ENCODE assay signal across 28 mouse cellular contexts in genomic region chr1:156572952-156573351, GRCm38 (mm10). TPM values are rescaled to one million over a fixed set of nuclear protein-coding genes. Genes with fewer than 3 reads are reported as not detected.
DNase-seq lines count a peak whose midpoint lies in the region; ATAC-seq and TF ChIP-seq lines count a peak whose summit lies in the region.
"Had no signal": no experiment of that assay in that cellular context is flagged by ENCODE, and none has a peak within 500 bp of the region (broad histone marks: within the 10 kb centered on the region; RNA-seq: fewer than 3 reads in every experiment).

No protein-coding gene starts in this region.

- peak; percentile 41 for ATAC-seq in frontal cortex, adult (ENCODE audit: low TSS enrichment)
- no peak for ATAC-seq in midbrain, postnatal 0 days (ENCODE audit: low FRiP score)
- ATAC-seq in midbrain, embryonic 16.5 days, result no peak
- no peak for ATAC-seq in monocyte, adult 5-6 weeks (replicated peaks; ENCODE audit: insufficient number of reproducible peaks, low FRiP score, low TSS enrichment, poor library complexity, severe bottlenecking)
- ATAC-seq: CD4-positive, CD25-positive, alpha-beta regulatory T cell, adult 4 months; hindbrain, embryonic 16.5 days; intestine, embryonic 15.5 days; lung, postnatal 0 days; midbrain, embryonic 13.5 days had no signal

- H3K9ac ChIP-seq in midbrain, postnatal 0 days (replicated peaks; ENCODE audit: low read length, poor library complexity, severe bottlenecking), result no peak overlapping the region
- no peak overlapping the region for H3K9ac ChIP-seq in midbrain, embryonic 16.5 days (ENCODE audit: low read depth, low read length)
- H3K9ac ChIP-seq: heart, embryonic 15.5 days; intestine, embryonic 15.5 days; limb, embryonic 15.5 days; liver, embryonic 13.5 days; midbrain, embryonic 13.5 days had no signal

- no peak for DNase-seq in frontal cortex, postnatal 10 days (ENCODE audit: low spot score in 2 of 2)
- DNase-seq in midbrain, postnatal 0 days (ENCODE audit: low spot score), result no peak
- peak; percentile 58 for DNase-seq in layer of hippocampus, adult 9-11 months
- DNase-seq in retina, embryonic 14.5 days (ENCODE audit: low spot score), result no peak
- DNase-seq: adrenal gland, postnatal 14 days; cerebellum, adult 18-20 months; cerebellum, postnatal 10 days; gastrocnemius, postnatal 14 days; heart, adult 11 months; kidney, postnatal 25 days; liver, embryonic 13.5 days; lung, adult 18-20 months; thymus, adult 2 months; thymus, postnatal 4 days had no signal

- H3K27ac ChIP-seq in midbrain, postnatal 0 days (ENCODE audit: low read depth, low read length), result 0 out of 2 replicates have a peak overlapping the region, but pooled peaks have one; percentile 6
- H3K27ac ChIP-seq in midbrain, embryonic 16.5 days (ENCODE audit: low read length), result no peak overlapping the region
- H3K27ac ChIP-seq: heart, embryonic 10.5 days; heart, embryonic 15.5 days; intestine, embryonic 15.5 days; limb, embryonic 10.5 days; limb, embryonic 15.5 days; liver, embryonic 13.5 days; macrophage; midbrain, embryonic 13.5 days had no signal

- 83% methylated on average over 4 of the region's 4 CpGs for WGBS in midbrain, postnatal 0 days
- 76% methylated on average over 4 of the region's 4 CpGs for WGBS in midbrain, embryonic 16.5 days

- no peaks in the 10 kb centered on the region for H3K36me3 ChIP-seq in midbrain, postnatal 0 days (ENCODE audit: insufficient read depth, low read length)
- H3K36me3 ChIP-seq in midbrain, embryonic 16.5 days (ENCODE audit: control insufficient read depth, insufficient read depth, low read length), result no peaks in the 10 kb centered on the region
- H3K36me3 ChIP-seq: heart, embryonic 10.5 days; heart, embryonic 15.5 days; intestine, embryonic 15.5 days; limb, embryonic 10.5 days; limb, embryonic 15.5 days; liver, embryonic 13.5 days; midbrain, embryonic 13.5 days had no signal

- H3K9me3 ChIP-seq in midbrain, postnatal 0 days (ENCODE audit: low read length), result no peaks in the 10 kb centered on the region
- no peaks in the 10 kb centered on the region for H3K9me3 ChIP-seq in midbrain, embryonic 16.5 days (replicated peaks; ENCODE audit: control insufficient read depth, low read length, poor library complexity, severe bottlenecking)
- H3K9me3 ChIP-seq: heart, embryonic 10.5 days; heart, embryonic 15.5 days; intestine, embryonic 15.5 days; limb, embryonic 10.5 days; limb, embryonic 15.5 days; liver, embryonic 13.5 days; midbrain, embryonic 13.5 days had no signal

- no peak overlapping the region for H3K4me3 ChIP-seq in midbrain, postnatal 0 days (ENCODE audit: low read depth, low read length)
- H3K4me3 ChIP-seq in midbrain, embryonic 16.5 days (ENCODE audit: low read depth, low read length), result no peak overlapping the region
- H3K4me3 ChIP-seq: erythroblast, embryonic 14.5 days; heart, embryonic 10.5 days; heart, embryonic 15.5 days; intestine, embryonic 15.5 days; limb, embryonic 10.5 days; limb, embryonic 15.5 days; liver, embryonic 13.5 days; midbrain, embryonic 13.5 days had no signal

- TF ChIP-seq CTCF in midbrain, postnatal 0 days (IDR thresholded peaks at IDR 0.05), result no peak

- H3K4me1 ChIP-seq in midbrain, postnatal 0 days (ENCODE audit: insufficient read depth, low read length), result no peaks in the 10 kb centered on the region
- H3K4me1 ChIP-seq in midbrain, embryonic 16.5 days (ENCODE audit: control insufficient read depth, insufficient read depth, low read length), result no peaks in the 10 kb centered on the region; the same call in 1 of the 2 replicates
- H3K4me1 ChIP-seq: intestine, embryonic 15.5 days; limb, embryonic 10.5 days; midbrain, embryonic 13.5 days had no signal

- H3K27me3 ChIP-seq in midbrain, postnatal 0 days (ENCODE audit: insufficient read depth, low read length), result no peaks in the 10 kb centered on the region
- H3K27me3 ChIP-seq in midbrain, embryonic 16.5 days (ENCODE audit: control insufficient read depth, insufficient read depth, low read depth, low read length), result no peaks in the 10 kb centered on the region
- H3K27me3 ChIP-seq: heart, embryonic 15.5 days; intestine, embryonic 15.5 days; limb, embryonic 15.5 days; liver, embryonic 13.5 days; midbrain, embryonic 13.5 days had no signal

- no peak overlapping the region for H3K4me2 ChIP-seq in midbrain, postnatal 0 days (ENCODE audit: low read depth, low read length, poor library complexity, severe bottlenecking)
- H3K4me2 ChIP-seq in midbrain, embryonic 16.5 days (ENCODE audit: low read length), result no peak overlapping the region
- H3K4me2 ChIP-seq: heart, embryonic 15.5 days; intestine, embryonic 15.5 days; limb, embryonic 15.5 days; liver, embryonic 13.5 days; midbrain, embryonic 13.5 days had no signal

RNA-seq across cellular contexts. Expression of gene Abl2, which starts 14.4 kb away (rescaled TPM):
- 25.9 and 42.3 TPM in 2 replicates for total RNA-seq in midbrain, postnatal 0 days (2014; rRNA removed)
- polyA plus RNA-seq in midbrain, postnatal 0 days (2015; fragmentation: Nextera tagmentation; extraction: Ambion mirVana), result 4.2 and 4.7 TPM in 2 replicates
- 6.7 and 7.0 TPM in 2 replicates for polyA plus RNA-seq in midbrain, embryonic 16.5 days (2015; fragmentation: Nextera tagmentation; extraction: Ambion mirVana)
- 17.1 to 22.4 TPM (median 18.6 TPM) in 3 replicates for total RNA-seq in monocyte, adult 5-6 weeks (2017)

RNA-seq across cellular contexts. Expression of gene Gm10031, which starts 49.1 kb away (rescaled TPM):
- total RNA-seq in midbrain, postnatal 0 days (2014; rRNA removed), result 23.7 and 29.5 TPM in 2 replicates
- polyA plus RNA-seq in midbrain, postnatal 0 days (2015; fragmentation: Nextera tagmentation; extraction: Ambion mirVana), result 0.53 and 0.54 TPM in 2 replicates
- 0.48 and 0.75 TPM in 2 replicates for polyA plus RNA-seq in midbrain, embryonic 16.5 days (2015; fragmentation: Nextera tagmentation; extraction: Ambion mirVana)
- total RNA-seq in monocyte, adult 5-6 weeks (2017), result 6.0 to 10.7 TPM (median 9.9 TPM) in 3 replicates
